Mouse (Mus musculus) heart, embryonic 11.5 days (tissue): ENCODE results near the gene Efcc1. TPM values are rescaled to one million over a fixed set of nuclear protein-coding genes. Genes with fewer than 3 reads are reported as not detected.

Source experiments
- ATAC-seq: fragments of 200-750 bp; cut with Nextera tagmentation; replicated peaks from 2 replicates; pipeline ENCODE4 v1.8.0; 2017; ENCODE audit warnings: moderate library complexity; ENCODE audit not compliant: insufficient number of reproducible peaks, low FRiP score, low TSS enrichment
- H3K27ac ChIP-seq: fragments of 300-500 bp; sonication (generic); 2 replicates; pipeline ENCODE4 v1.5.1; 2014; ENCODE audit warnings: mild to moderate bottlenecking, low read depth, low read length
- H3K27me3 ChIP-seq: fragments of 300-500 bp; sonication (generic); 2 replicates; pipeline ENCODE4 v1.6.1; 2014; ENCODE audit warnings: mild to moderate bottlenecking, low read length, mixed read lengths; ENCODE audit not compliant: control insufficient read depth, insufficient read depth
- H3K36me3 ChIP-seq: fragments of 300-500 bp; sonication (generic); 2 replicates; pipeline ENCODE4 v1.6.1; 2014; ENCODE audit warnings: mild to moderate bottlenecking, low read length, moderate library complexity, mixed read lengths; ENCODE audit not compliant: control insufficient read depth, insufficient read depth
- H3K4me1 ChIP-seq: fragments of 300-500 bp; sonication (generic); 2 replicates; pipeline ENCODE4 v1.6.1; 2014; ENCODE audit warnings: low read length; ENCODE audit not compliant: control insufficient read depth, insufficient read depth
- H3K4me2 ChIP-seq: fragments of 300-500 bp; sonication (generic); 2 replicates; pipeline ENCODE4 v1.6.1; 2014; ENCODE audit warnings: mild to moderate bottlenecking, moderate library complexity
- H3K4me3 ChIP-seq: fragments of 300-500 bp; sonication (generic); 2 replicates; pipeline ENCODE4 v1.5.1; 2014; ENCODE audit warnings: low read depth, low read length
- H3K9ac ChIP-seq: fragments of 300-500 bp; sonication (generic); 2 replicates; pipeline ENCODE4 v1.6.1; 2014; ENCODE audit warnings: mild to moderate bottlenecking, low read depth, low read length, moderate library complexity
- H3K9me3 ChIP-seq: fragments of 300-500 bp; sonication (generic); replicated peaks from 2 replicates; pipeline ENCODE4 v1.6.1; 2016; ENCODE audit warnings: low read length; ENCODE audit not compliant: control insufficient read depth
- WGBS: fragments of 180-500 bp; shearing (Covaris S2); extraction: QIAGEN DNeasy Blood & Tissue Kit; methylation state at CpG from one replicate; pipeline ENCODE4 v1.1.7; 2014; ENCODE audit not compliant: insufficient replicate concordance; 5-methylcytosine and 5-hydroxymethylcytosine counted together
- polyA plus RNA-seq: library from polyadenylated mRNA; unstranded; fragments of >200 nt; fragmentation: Nextera tagmentation; extraction: Ambion mirVana; gene quantifications from 2 replicates; pipeline ENCODE4 v1.2.1, GENCODE M21; 2014

The Efcc1 gene
- polyA plus RNA-seq, 1 experiment from 2014 or later = not detected

DNA sequence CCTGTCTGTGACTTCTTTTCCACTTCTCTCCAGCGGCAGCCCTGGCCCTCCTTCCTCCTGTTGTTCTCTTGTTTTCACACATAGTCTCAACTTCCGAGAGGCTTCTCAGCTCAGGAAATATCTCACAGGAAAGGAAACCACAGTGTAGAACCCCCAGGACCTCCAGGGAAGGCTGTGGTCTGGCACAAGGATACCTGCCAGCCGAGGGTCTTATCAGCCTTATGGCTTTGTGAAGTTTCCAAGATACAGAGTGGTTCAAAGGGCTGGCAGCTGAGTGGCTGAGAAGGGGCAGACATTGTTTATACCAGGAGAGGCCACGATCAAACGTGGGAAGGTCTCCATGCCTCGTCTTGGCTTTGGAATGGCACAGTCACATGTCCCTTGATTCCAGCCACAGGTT, 9.2 kb downstream of the Efcc1 start:
- H3K4me1 ChIP-seq = peaks cover 24% of the 10 kb centered on the region
- peak overlapping the region; percentile 62 for H3K27ac ChIP-seq
- ATAC-seq = 0 out of 2 replicates have a peak, but pooled peaks have one; percentile 20
- no peaks in the 10 kb centered on the region for H3K9me3 ChIP-seq
- no peaks in the 10 kb centered on the region for H3K36me3 ChIP-seq
- H3K27me3 ChIP-seq = peaks cover 8% of the 10 kb centered on the region; the same call in 1 of the 2 replicates
- no peak overlapping the region for H3K4me2 ChIP-seq
- H3K9ac ChIP-seq = no peak overlapping the region
- WGBS = 28% methylated on average over 6 of the region's 6 CpGs
- no peak overlapping the region for H3K4me3 ChIP-seq

GRCm38 (mm10) chr6:87740496-87740895, 9.8 kb downstream of the Efcc1 start:
- Histone ChIP-seq H3K27ac (peak overlapping the region; percentile 62), H3K4me1 (peaks cover 24% of the 10 kb centered on the region)

DNA sequence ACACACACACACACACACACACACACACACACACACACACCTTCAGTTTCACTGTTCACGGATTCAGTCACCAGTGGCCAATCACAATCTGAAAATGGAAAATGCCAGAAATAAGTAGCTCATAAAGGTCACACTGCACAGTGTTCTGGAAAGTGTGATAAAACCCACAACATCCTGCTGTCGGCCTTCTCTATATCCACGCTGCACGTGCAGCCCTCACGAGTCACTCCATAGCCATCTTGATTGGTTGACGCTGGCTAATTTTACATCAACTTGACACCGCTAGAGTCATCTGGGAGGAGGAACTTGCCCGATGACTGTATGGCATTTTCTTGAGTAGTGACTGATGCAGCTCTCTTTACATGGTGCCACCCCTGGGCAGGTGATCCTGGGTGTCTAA, 11.3 kb downstream of the Efcc1 start:
- no peak for ATAC-seq
- Histone ChIP-seq H3K36me3 (no peaks in the 10 kb centered on the region), H3K9me3 (no peaks in the 10 kb centered on the region), H3K9ac (no peak overlapping the region), H3K27me3 (peaks cover 5% of the 10 kb centered on the region; the same call in 1 of the 2 replicates), H3K4me3 (no peak overlapping the region), H3K4me2 (no peak overlapping the region), H3K4me1 (peaks cover 28% of the 10 kb centered on the region), H3K27ac (no peak overlapping the region)
- WGBS = 75% methylated on average over 8 of the region's 8 CpGs

More at GRCm38 (mm10) chr6:87740496-87740895, 9.8 kb downstream of the Efcc1 start:
- Histone ChIP-seq H3K9ac (no peak overlapping the region), H3K4me3 (no peak overlapping the region), H3K27me3 (peaks cover 5% of the 10 kb centered on the region; the same call in 1 of the 2 replicates), H3K4me2 (no peak overlapping the region), H3K9me3 (no peaks in the 10 kb centered on the region), H3K36me3 (no peaks in the 10 kb centered on the region)
- ATAC-seq = no peak

DNA sequence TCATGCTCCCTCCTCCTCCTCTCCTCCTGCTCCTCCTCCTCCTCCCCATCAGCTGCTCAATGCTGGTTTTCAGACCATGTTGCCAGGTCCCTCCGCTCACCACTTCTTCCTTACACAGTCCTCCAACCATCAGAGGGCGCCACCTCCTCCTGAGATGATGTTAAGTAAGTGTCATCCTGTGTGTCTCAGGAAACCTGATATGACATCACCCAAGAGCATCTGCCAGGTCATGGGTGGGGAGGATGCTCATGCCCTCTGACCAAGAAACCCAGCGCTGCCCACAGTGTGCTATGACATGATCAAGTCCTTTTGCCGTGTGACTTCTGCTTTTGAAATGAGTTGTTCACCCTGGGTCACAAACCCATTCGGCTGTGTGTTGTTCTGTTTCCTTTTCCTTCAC, 12.1 kb downstream of the Efcc1 start:
- H3K9me3 ChIP-seq = no peaks in the 10 kb centered on the region
- WGBS = 86% methylated on average over 5 of the region's 5 CpGs
- ATAC-seq = no peak
- no peak overlapping the region for H3K4me2 ChIP-seq
- H3K4me1 ChIP-seq = peaks cover 27% of the 10 kb centered on the region
- H3K9ac ChIP-seq = no peak overlapping the region
- H3K27me3 ChIP-seq = peaks cover 3% of the 10 kb centered on the region; the same call in 1 of the 2 replicates
- H3K4me3 ChIP-seq = no peak overlapping the region
- H3K27ac ChIP-seq = no peak overlapping the region
- H3K36me3 ChIP-seq = no peaks in the 10 kb centered on the region

DNA sequence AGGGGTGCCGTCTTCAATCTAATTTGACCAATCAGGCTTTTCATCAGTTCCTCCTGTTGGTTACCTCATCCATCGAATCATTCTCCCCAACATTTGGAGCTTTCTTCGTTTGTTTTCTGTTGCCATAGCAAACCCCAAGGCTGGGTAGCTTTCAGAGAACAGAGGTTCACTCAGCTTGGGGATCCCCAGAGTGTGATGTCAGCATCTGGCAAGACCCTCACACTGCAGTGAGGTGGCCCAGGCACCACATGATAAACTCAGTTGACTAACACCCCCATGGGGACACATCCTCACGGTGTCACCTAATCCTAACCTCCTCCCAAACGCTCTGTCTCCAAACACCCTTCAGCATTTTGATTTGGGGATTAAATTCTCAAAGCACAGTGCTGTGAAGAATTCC, 12.6 kb downstream of the Efcc1 start:
- H3K4me3 ChIP-seq = no peak overlapping the region
- peaks cover 22% of the 10 kb centered on the region for H3K4me1 ChIP-seq
- H3K27ac ChIP-seq = no peak overlapping the region
- no peak overlapping the region for H3K9ac ChIP-seq
- no peaks in the 10 kb centered on the region for H3K9me3 ChIP-seq
- H3K4me2 ChIP-seq = no peak overlapping the region
- no peak for ATAC-seq
- no peaks in the 10 kb centered on the region for H3K36me3 ChIP-seq
- peaks cover 3% of the 10 kb centered on the region; the same call in 1 of the 2 replicates for H3K27me3 ChIP-seq
- 69% methylated on average over 5 of the region's 5 CpGs for WGBS

DNA sequence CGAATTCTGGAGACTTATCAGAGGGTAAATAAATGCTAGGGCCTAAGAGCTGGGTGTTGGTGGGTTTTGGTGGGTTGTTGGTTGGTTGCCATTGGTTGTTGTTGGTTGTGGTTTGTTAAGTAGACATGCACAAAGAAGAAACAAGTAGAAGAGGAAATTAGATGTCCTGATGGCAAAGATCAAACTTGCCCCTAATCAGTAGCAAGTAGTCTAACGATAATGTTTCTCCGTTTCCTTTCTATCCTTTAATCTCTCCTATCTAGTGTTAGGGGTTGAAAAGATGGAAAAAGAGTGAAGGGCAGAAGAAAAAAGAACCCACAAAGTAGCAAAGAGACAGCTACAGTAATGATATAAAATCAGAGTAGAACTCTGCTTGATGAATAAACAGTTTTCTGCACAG, 14.0 kb downstream of the Efcc1 start:
- H3K27ac ChIP-seq = no peak overlapping the region
- 73% methylated on average over 3 of the region's 3 CpGs for WGBS
- H3K4me1 ChIP-seq = peaks cover 14% of the 10 kb centered on the region
- no peak overlapping the region for H3K4me3 ChIP-seq
- ATAC-seq = no peak
- no peak overlapping the region for H3K4me2 ChIP-seq
- no peak overlapping the region for H3K9ac ChIP-seq
- peaks cover 2% of the 10 kb centered on the region; the same call in 1 of the 2 replicates for H3K27me3 ChIP-seq
- no peaks in the 10 kb centered on the region for H3K36me3 ChIP-seq
- H3K9me3 ChIP-seq = no peaks in the 10 kb centered on the region

DNA sequence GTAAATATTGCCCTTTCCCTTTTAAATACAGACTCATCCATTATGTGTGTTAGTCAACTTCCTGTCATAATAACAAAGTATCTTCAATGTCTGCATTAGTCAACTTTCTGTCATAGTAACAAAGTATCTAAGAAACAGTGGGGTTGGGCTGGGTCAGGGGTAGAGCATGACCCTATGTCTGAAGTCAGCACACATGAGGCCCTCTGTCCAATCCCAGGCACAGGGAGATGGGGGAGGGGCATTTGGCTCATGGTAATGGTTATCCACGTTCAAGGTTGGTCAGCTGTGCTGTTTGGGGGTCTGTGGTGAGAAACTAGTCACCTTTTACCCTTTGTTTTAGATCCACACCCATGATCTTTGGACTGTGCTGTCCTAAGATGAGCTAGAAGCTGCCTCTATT, 14.6 kb downstream of the Efcc1 start:
- WGBS = 46% methylated on average over 1 of the region's 1 CpGs
- H3K9ac ChIP-seq = no peak overlapping the region
- H3K4me3 ChIP-seq = no peak overlapping the region

GRCm38 (mm10) chr6:87746059-87746458, 15.4 kb downstream of the Efcc1 start:
- 54% methylated on average over 3 of the region's 3 CpGs for WGBS
- H3K9me3 ChIP-seq = no peaks in the 10 kb centered on the region
- no peak for ATAC-seq
- H3K27ac ChIP-seq = no peak overlapping the region
- H3K27me3 ChIP-seq = no peaks in the 10 kb centered on the region
- no peak overlapping the region for H3K4me2 ChIP-seq
- peaks cover 4% of the 10 kb centered on the region; the same call in 1 of the 2 replicates for H3K4me1 ChIP-seq
- no peak overlapping the region for H3K9ac ChIP-seq
- H3K4me3 ChIP-seq = no peak overlapping the region
- H3K36me3 ChIP-seq = no peaks in the 10 kb centered on the region

More for the DNA sequence above, 14.6 kb downstream of the Efcc1 start:
- no peaks in the 10 kb centered on the region for H3K36me3 ChIP-seq
- no peak for ATAC-seq
- no peaks in the 10 kb centered on the region for H3K9me3 ChIP-seq
- peaks cover 8% of the 10 kb centered on the region for H3K4me1 ChIP-seq
- H3K4me2 ChIP-seq = no peak overlapping the region
- H3K27me3 ChIP-seq = no peaks in the 10 kb centered on the region
- no peak overlapping the region for H3K27ac ChIP-seq

DNA sequence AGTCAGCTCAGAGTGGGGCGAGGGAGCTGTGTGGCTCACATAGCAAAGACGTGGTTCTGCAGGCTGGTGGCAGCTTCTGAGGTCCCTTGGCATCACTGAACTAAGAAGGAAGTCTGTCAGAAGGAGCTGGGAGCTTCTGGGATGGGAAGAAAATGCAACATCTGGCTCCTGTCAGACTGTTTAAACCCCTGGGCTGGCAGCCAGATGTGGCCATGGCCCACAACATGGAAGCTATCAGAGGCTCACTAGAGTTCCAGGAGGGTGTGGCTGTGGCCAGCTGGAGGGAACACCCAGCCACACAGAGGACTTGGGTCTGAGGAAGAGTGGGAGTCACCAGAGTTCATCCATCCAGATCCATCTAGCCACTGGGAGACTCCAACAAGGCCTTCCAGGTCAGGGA, 16.2 kb downstream of the Efcc1 start:
- 85% methylated on average over 2 of the region's 2 CpGs for WGBS
- no peak overlapping the region for H3K9ac ChIP-seq
- no peak overlapping the region for H3K4me3 ChIP-seq
- peaks cover 4% of the 10 kb centered on the region; the same call in 1 of the 2 replicates for H3K4me1 ChIP-seq
- H3K27ac ChIP-seq = no peak overlapping the region
- H3K4me2 ChIP-seq = no peak overlapping the region
- no peaks in the 10 kb centered on the region for H3K27me3 ChIP-seq
- H3K9me3 ChIP-seq = no peaks in the 10 kb centered on the region
- no peak for ATAC-seq
- no peaks in the 10 kb centered on the region for H3K36me3 ChIP-seq
